23 mouse cellular contexts compared by ENCODE assay signal in the genomic region with DNA sequence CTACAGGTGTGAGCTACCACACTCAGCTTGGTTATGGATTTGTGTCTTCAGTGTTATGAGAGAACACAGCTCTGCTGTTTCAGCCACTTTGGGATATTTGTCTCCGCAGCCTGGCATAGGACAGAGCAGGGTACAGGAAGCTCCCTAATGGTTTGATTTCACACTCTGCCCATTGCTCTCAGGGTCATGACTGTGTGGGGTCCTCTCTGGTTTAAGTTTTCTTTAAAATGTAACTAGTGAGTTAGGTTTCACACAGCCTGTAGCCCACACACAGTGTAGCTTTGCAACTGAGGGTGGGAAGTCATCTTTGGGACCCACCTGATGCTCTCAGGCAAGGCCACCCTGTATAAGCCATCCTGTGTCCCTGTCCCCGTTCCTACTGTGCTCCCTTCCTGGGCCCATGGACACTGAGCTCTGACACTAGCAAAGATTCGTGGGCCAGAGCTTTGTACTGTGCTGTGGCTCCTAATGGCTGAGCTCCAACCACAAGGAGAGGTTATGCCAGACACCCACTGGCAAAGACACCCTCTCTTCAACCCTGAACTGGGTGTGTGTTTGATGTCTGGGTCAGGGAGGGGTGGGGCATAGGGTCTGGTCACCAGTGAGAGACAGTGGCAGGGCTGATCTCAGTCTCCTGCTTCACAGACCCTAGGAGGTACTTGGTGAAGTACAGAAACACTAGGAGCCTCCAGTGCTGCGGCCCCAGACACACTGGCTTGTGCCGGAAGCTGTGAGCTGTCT. TPM values are rescaled to one million over a fixed set of nuclear protein-coding genes. Genes with fewer than 3 reads are reported as not detected.
"Had no signal": no experiment of that assay in that cellular context is flagged by ENCODE, and none has a peak within 500 bp of the region (broad histone marks: within the 10 kb centered on the region; RNA-seq: fewer than 3 reads in every experiment).

No protein-coding gene starts in this region.

RNA-seq across cellular contexts. Expression of a gene that starts 1.0 kb away (rescaled TPM):
- total RNA-seq: gastrocnemius, adult 2 months; gastrocnemius, postnatal 10 days; gastrocnemius, postnatal 25 days; granulocyte monocyte progenitor cell, adult 5-6 weeks; layer of hippocampus, adult 2 months; layer of hippocampus, postnatal 10 days; layer of hippocampus, postnatal 25 days had no signal
- polyA plus RNA-seq: heart, embryonic 10.5 days; heart, embryonic 12.5 days; heart, embryonic 14.5 days; heart, embryonic 16.5 days; hindbrain, embryonic 10.5 days; hindbrain, embryonic 12.5 days; hindbrain, embryonic 14.5 days; hindbrain, embryonic 16.5 days; inflammation-experienced regulatory T-cells, adult 6 months; intestine, embryonic 15.5 days; intestine, postnatal 0 days; kidney, embryonic 14.5 days; limb, embryonic 10.5 days; limb, embryonic 12.5 days; liver, embryonic 11.5 days; liver, embryonic 13.5 days had no signal

RNA-seq across cellular contexts. Expression of a gene that starts 14.7 kb away (rescaled TPM):
- total RNA-seq: granulocyte monocyte progenitor cell, adult 5-6 weeks had no signal
- polyA plus RNA-seq: inflammation-experienced regulatory T-cells, adult 6 months had no signal
